Mouse (Mus musculus): ENCODE measurements around the gene Tmem107. TPM values are rescaled to one million over a fixed set of nuclear protein-coding genes. Genes with fewer than 3 reads are reported as not detected.

The Tmem107 gene
- total and polyA plus RNA-seq, 2 experiments from 2014 or later, result 41.7 to 45.6 TPM

DNA sequence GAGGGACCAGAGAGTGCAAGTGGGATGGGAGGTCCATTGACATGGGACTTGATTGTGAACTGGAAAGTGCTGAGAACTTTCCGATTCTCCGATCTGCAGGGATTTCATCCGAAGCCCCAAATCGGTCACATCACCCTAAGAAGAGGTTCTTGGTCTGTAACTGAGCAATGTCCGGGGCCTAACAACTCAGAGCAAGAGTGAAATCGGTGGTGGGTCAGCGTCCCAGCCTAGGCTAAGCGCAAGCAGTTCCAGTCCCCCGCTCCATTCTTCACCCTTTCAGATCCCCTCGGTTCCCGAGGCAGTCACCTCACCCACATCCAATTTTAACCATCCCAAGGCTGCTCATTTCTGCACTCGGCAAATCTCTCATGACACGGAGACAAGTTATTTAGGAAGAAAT, 513 bp upstream of the Tmem107 start:
- no peak for ATAC-seq

DNA sequence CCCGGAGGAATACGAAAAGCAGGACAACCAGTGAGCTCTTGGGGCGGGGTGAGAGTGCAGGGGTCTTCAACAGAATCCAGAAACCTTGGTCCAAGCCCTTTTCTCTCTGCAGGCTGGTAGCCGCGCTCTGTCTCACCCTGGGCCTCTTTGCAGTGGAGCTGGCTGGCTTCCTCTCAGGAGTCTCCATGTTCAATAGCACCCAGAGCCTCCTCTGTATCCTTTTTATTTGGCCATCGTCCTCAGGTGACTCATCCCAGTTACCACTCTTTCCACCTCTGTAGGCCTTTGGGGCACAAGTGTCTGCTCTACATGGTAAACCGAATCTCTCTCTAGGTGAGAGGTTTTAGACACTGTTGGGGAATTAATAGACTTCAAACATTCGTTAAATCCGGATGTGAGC, 656 bp downstream of the Tmem107 start:
- no peaks in the 10 kb centered on the region for H3K36me3 ChIP-seq (ENCODE audit: insufficient read depth)
- no peaks in the 10 kb centered on the region for H3K9me3 ChIP-seq (ENCODE audit: low read length)
- peak overlapping the region; percentile 75 for H3K4me2 ChIP-seq (ENCODE audit: low read depth)
- DNase-seq (no peak), ATAC-seq (no peak)
- peak overlapping the region; percentile 89 for H3K27ac ChIP-seq (ENCODE audit: low read depth, low read length)
- peak overlapping the region; percentile 69 for H3K9ac ChIP-seq
- peaks cover 12% of the 10 kb centered on the region for H3K4me1 ChIP-seq (ENCODE audit: insufficient read depth)
- H3K4me3 ChIP-seq (ENCODE audit: low read depth, low read length), result peak overlapping the region; percentile 53
- no peak for TF ChIP-seq CTCF (IDR thresholded peaks at IDR 0.05; ENCODE audit: low read depth)
- WGBS, result 15% methylated on average over 9 of the region's 9 CpGs
- no peaks in the 10 kb centered on the region for H3K27me3 ChIP-seq (ENCODE audit: insufficient read depth, low read length)

More for the DNA sequence above, 513 bp upstream of the Tmem107 start:
- TF ChIP-seq CTCF (IDR thresholded peaks at IDR 0.05; ENCODE audit: low read depth), result no peak
- Histone ChIP-seq H3K4me2 (ENCODE audit: low read depth) (peak overlapping the region; percentile 75), H3K27ac (ENCODE audit: low read depth, low read length) (peak overlapping the region; percentile 89), H3K9me3 (ENCODE audit: low read length) (no peaks in the 10 kb centered on the region), H3K36me3 (ENCODE audit: insufficient read depth) (no peaks in the 10 kb centered on the region), H3K9ac (peak overlapping the region; percentile 69), H3K4me3 (ENCODE audit: low read depth, low read length) (peak overlapping the region; percentile 53), H3K4me1 (ENCODE audit: insufficient read depth) (peaks cover 12% of the 10 kb centered on the region), H3K27me3 (ENCODE audit: insufficient read depth, low read length) (no peaks in the 10 kb centered on the region)
- WGBS, result 0% methylated on average over 13 of the region's 13 CpGs
- DNase-seq, result no peak

- Histone ChIP-seq H3K4me2 (ENCODE audit: low read depth) (peak overlapping the region; percentile 59), H3K9me3 (ENCODE audit: low read length) (no peaks in the 10 kb centered on the region), H3K27ac (ENCODE audit: low read depth, low read length) (peak overlapping the region; percentile 99), H3K4me3 (ENCODE audit: low read depth, low read length) (peak overlapping the region; percentile 37), H3K4me1 (ENCODE audit: insufficient read depth) (peaks cover 12% of the 10 kb centered on the region), H3K27me3 (ENCODE audit: insufficient read depth, low read length) (no peaks in the 10 kb centered on the region), H3K36me3 (ENCODE audit: insufficient read depth) (no peaks in the 10 kb centered on the region), H3K9ac (peak overlapping the region; percentile 81)
- 84% methylated on average over 11 of the region's 11 CpGs for WGBS
- ATAC-seq, result no peak
- no peak for DNase-seq
- no peak for TF ChIP-seq CTCF (IDR thresholded peaks at IDR 0.05; ENCODE audit: low read depth)
These were observed 1.6 kb downstream of the Tmem107 start for GRCm38 (mm10) chr11:69072234-69072633.

- TF ChIP-seq CTCF (IDR thresholded peaks at IDR 0.05; ENCODE audit: low read depth), result no peak
- no peak for ATAC-seq
These were observed 2.1 kb downstream of the Tmem107 start for GRCm38 (mm10) chr11:69072666-69073064.

GRCm38 (mm10) chr11:69073065-69073888, 2.7 kb downstream of the Tmem107 start:
- TF ChIP-seq CTCF (IDR thresholded peaks at IDR 0.05; ENCODE audit: low read depth), result peak; percentile 46; the same call in 1 of the 2 replicates
- Histone ChIP-seq H3K4me1 (ENCODE audit: insufficient read depth) (peaks cover 12% of the 10 kb centered on the region), H3K4me2 (ENCODE audit: low read depth) (peak overlapping the region; percentile 59), H3K9me3 (ENCODE audit: low read length) (no peaks in the 10 kb centered on the region), H3K27ac (ENCODE audit: low read depth, low read length) (peak overlapping the region; percentile 99), H3K4me3 (ENCODE audit: low read depth, low read length) (peak overlapping the region; percentile 37), H3K27me3 (ENCODE audit: insufficient read depth, low read length) (no peaks in the 10 kb centered on the region), H3K9ac (peak overlapping the region; percentile 81), H3K36me3 (ENCODE audit: insufficient read depth) (no peaks in the 10 kb centered on the region)
- peak; percentile 97 for DNase-seq
- 0% methylated on average over 14 of the region's 14 CpGs for WGBS
- ATAC-seq, result peak; percentile 82

More at GRCm38 (mm10) chr11:69072666-69073064, 2.1 kb downstream of the Tmem107 start:
- Histone ChIP-seq H3K27ac (ENCODE audit: low read depth, low read length) (peak overlapping the region; percentile 99), H3K4me1 (ENCODE audit: insufficient read depth) (peaks cover 12% of the 10 kb centered on the region), H3K27me3 (ENCODE audit: insufficient read depth, low read length) (no peaks in the 10 kb centered on the region), H3K4me2 (ENCODE audit: low read depth) (peak overlapping the region; percentile 59), H3K36me3 (ENCODE audit: insufficient read depth) (no peaks in the 10 kb centered on the region), H3K9ac (peak overlapping the region; percentile 81), H3K4me3 (ENCODE audit: low read depth, low read length) (peak overlapping the region; percentile 37), H3K9me3 (ENCODE audit: low read length) (no peaks in the 10 kb centered on the region)
- DNase-seq, result no peak
- 1% methylated on average over 9 of the region's 9 CpGs for WGBS

GRCm38 (mm10) chr11:69073951-69074775, 3.6 kb downstream of the Tmem107 start:
- Histone ChIP-seq H3K9ac (no peak overlapping the region), H3K36me3 (ENCODE audit: insufficient read depth) (no peaks in the 10 kb centered on the region), H3K27me3 (ENCODE audit: insufficient read depth, low read length) (no peaks in the 10 kb centered on the region), H3K27ac (ENCODE audit: low read depth, low read length) (peak overlapping the region; percentile 24), H3K4me2 (ENCODE audit: low read depth) (no peak overlapping the region), H3K9me3 (ENCODE audit: low read length) (no peaks in the 10 kb centered on the region), H3K4me3 (ENCODE audit: low read depth, low read length) (no peak overlapping the region), H3K4me1 (ENCODE audit: insufficient read depth) (peaks cover 12% of the 10 kb centered on the region)
- WGBS, result 38% methylated on average over 6 of the region's 6 CpGs
- DNase-seq, result no peak
- ATAC-seq, result no peak
- TF ChIP-seq CTCF (IDR thresholded peaks at IDR 0.05; ENCODE audit: low read depth), result no peak

- H3K27ac ChIP-seq (ENCODE audit: low read depth, low read length), result no peak overlapping the region
These were observed 4.1 kb downstream of the Tmem107 start for GRCm38 (mm10) chr11:69074776-69075069.

More at GRCm38 (mm10) chr11:69074776-69075069, 4.1 kb downstream of the Tmem107 start:
- Histone ChIP-seq H3K4me3 (ENCODE audit: low read depth, low read length) (no peak overlapping the region), H3K4me2 (ENCODE audit: low read depth) (no peak overlapping the region), H3K9me3 (ENCODE audit: low read length) (no peaks in the 10 kb centered on the region), H3K9ac (no peak overlapping the region), H3K4me1 (ENCODE audit: insufficient read depth) (peaks cover 12% of the 10 kb centered on the region), H3K36me3 (ENCODE audit: insufficient read depth) (no peaks in the 10 kb centered on the region), H3K27me3 (ENCODE audit: insufficient read depth, low read length) (no peaks in the 10 kb centered on the region)
- TF ChIP-seq CTCF (IDR thresholded peaks at IDR 0.05; ENCODE audit: low read depth), result no peak
- 44% methylated on average over 2 of the region's 2 CpGs for WGBS
- no peak for ATAC-seq
- DNase-seq, result no peak
